Mouse (Mus musculus): ENCODE data around the gene Ift81.

The Ift81 gene

GRCm38 (mm10) chr5:122547810-122548209 is 66.5 kb downstream of the Ift81 start:
- DNase-seq (ENCODE audit: low spot score in 2 of 2), result no peak

GRCm38 (mm10) chr5:122547251-122547714 is 67.0 kb downstream of the Ift81 start:
- no peak for DNase-seq (ENCODE audit: low spot score in 2 of 2)

DNA sequence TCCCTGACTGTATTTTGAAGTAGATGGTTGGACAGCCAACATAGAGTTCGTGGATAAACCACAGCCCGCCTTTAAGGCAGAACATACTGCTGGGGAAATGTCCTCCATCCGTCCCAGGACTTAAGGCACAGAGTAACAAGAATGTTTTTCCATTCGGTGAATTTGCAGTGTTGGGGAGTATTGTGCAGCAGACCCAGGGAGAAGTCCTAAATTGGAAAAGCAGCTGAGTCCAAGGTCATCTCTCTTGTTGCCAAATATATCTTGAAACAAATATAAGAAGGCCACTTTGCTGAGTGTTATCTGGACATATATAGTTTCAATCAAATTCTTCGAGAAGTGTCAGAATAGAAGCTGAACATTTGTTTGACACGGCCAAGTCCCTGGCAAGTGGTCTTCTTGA is 70.9 kb downstream of the Ift81 start:
- DNase-seq (ENCODE audit: low spot score in 2 of 2), result no peak

- DNase-seq (ENCODE audit: low spot score in 2 of 2), result no peak
Measured at GRCm38 (mm10) chr5:122541871-122542270, 72.4 kb downstream of the Ift81 start.

DNA sequence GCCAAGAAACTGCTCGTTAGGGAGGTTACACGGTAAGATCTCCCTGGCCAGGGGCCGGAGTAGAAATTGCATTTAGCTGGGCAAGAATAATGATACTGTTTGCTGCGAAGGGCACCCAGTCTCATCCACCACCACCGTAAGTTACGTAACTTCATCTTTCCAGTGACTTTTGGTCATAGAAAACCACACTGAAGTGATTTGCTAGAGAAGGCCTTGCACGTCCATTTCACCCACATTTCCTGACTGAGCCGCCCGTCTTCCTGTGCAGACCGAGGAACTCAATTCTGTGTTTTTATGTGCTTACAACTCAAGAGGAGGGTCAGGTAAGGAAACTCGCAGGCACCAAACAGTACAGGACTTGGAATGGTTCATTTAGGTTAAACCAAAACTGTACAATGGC is 76.2 kb downstream of the Ift81 start:
- no peak for DNase-seq (ENCODE audit: low spot score in 2 of 2)

DNA sequence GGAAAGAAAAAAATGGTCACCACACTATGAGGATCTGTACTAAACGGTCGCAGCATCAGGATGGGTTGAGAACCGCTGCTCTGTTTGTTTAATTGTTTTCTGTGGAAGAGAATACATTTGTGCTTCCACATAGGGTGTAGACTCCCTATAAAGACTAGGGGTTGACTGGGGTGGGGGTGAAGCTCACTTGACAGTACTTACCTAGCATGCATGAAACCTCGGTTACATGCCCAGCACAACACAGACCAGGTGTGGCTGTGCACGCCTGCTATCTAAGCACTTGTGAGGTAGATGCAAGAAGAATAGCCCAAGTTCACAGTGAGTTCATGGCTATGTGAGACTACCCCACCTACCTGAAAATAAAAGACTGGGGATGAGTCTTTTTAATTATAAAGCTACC is 76.7 kb downstream of the Ift81 start:
- no peak for DNase-seq (ENCODE audit: low spot score in 2 of 2)

DNA sequence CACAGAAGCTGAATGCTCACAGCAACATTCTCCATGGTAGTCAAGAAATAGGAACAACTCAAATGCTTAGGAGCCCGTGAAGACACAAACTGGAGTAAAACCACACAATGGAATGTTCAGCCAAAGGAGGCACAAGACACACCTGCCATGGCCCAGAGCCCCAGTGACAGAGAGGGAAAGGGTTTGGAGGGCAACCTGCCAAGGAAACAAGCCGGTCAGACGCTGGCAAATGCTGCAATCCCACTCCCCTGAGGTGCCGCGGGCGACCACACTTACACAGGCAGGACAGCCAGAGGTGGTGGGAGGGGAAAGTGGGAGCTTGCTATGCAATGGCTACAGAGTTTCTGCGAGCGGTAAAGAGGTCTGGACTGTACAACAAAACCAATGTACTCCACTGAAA is 80.4 kb downstream of the Ift81 start:
- DNase-seq (ENCODE audit: low spot score in 2 of 2), result no peak

- no peak for DNase-seq (ENCODE audit: low spot score in 2 of 2)
Measured at GRCm38 (mm10) chr5:122529913-122530604, 84.3 kb downstream of the Ift81 start.

DNA sequence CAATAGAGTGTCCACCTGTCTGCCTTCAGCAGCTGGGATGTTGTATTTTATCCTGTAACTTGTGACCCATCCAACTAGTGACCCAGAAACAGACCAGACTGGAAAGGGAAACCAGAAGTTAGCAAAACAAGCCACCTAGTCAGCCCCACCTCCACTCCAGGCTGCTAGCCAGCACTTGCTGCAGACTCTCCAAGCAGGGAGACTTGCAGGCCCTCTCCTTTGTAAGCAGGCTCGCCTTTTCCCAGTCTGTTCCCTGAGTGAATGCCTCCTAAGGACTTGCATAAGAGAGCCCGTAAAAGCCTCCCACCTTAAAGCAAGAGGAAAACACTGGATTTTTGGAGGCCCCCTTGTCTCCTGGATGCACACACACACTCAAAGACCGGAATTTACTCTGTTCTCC is 85.0 kb downstream of the Ift81 start:
- DNase-seq (ENCODE audit: low spot score in 2 of 2), result no peak

- no peak for DNase-seq (ENCODE audit: low spot score in 2 of 2)
Measured at GRCm38 (mm10) chr5:122528591-122528990, 85.7 kb downstream of the Ift81 start.

DNA sequence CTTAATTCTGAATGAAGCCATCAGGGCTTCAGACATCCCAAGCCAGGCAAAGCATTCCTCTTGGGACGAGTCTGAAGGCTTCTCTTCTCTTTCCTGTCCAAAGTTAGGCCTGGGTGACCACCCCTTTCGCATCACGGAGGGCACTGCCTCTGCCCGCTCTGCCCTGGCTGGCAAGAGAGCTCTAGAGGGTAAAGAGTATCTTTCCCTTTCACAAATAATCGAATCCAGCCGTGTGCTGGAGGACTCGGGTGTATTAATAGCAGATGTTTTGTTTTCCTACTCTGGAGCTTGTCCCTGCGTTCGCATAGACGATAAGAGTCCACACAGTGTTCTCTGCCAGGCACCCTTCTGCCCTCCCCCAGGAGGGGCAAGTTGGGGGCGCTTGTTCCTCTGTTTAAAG is 86.6 kb downstream of the Ift81 start:
- DNase-seq (ENCODE audit: low spot score in 2 of 2), result no peak

- DNase-seq (ENCODE audit: low spot score in 2 of 2), result no peak
Measured at GRCm38 (mm10) chr5:122526878-122527730, 87.2 kb downstream of the Ift81 start.

DNA sequence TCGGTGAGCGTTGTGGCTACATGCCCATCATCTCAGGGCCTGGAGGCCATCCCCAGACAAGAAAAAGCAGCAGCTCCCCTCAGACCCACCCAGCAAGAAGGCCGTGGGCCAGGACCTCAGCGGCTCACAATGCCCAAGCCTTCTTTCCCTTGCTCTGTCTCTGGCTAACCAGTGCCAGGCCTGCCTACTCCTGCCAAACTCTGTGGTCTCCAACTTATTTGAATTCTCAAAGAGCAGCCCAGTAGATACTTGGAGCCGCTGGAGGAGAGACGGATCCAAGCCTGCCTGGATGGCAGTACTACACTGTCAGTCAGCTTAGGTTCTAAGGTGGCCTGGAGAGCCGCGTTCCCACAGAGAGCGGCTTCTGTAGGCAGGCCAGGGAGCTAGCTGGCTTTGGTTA is 87.9 kb downstream of the Ift81 start:
- no peak for DNase-seq (ENCODE audit: low spot score in 2 of 2)

DNA sequence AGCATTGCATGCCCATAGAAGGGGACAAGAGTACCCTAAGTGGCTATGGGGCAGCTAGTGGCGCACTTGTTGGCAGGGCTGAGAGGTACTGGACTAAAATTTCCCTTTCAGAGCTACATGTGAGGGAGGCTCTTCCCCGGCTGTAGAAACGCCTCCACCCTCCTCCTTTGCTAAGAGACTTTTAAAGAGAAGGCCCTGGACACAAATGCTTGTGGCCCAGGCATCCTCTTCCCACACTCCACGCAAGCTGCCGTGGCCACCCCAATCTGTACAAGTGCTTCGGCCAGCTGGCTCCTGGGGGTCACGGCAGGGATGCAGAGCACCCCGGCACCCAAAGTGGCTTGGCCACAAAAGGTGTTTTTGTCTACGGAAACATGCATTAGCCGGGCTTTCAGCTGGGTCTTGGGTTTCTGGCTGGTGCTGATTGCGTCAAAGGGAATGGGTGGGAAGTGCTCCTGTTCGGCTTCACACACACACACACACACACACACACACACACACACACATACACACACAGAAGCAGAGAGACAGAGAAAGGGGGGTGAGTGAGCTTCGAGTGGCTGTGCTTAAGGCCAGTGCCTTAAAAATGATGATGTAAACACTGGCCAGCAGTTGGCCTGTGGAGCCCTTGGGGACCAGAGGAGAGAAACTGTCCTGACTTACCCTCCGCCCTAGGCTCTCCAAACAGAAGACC is 88.9 kb downstream of the Ift81 start:
- DNase-seq (ENCODE audit: low spot score in 2 of 2), result no peak

DNA sequence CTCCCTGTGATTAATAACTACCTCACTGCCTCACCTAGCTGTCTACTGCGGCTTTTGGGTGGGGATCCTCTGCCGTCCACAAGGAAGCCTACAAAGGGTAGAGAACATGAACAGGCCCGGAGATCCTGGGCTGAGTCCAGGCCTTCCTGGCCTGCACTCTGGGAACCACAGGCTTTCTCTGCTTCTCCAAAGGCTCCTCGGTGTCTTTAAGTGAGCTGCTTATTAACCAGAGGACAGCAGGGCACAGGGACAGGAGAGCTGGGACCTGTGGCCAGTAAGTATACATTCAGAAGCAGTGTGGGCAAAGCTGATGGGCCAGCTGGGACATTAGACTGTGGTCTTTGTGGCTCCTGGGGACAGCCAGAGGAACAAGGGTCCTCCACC is 89.5 kb downstream of the Ift81 start:
- no peak for DNase-seq (ENCODE audit: low spot score in 2 of 2)

DNA sequence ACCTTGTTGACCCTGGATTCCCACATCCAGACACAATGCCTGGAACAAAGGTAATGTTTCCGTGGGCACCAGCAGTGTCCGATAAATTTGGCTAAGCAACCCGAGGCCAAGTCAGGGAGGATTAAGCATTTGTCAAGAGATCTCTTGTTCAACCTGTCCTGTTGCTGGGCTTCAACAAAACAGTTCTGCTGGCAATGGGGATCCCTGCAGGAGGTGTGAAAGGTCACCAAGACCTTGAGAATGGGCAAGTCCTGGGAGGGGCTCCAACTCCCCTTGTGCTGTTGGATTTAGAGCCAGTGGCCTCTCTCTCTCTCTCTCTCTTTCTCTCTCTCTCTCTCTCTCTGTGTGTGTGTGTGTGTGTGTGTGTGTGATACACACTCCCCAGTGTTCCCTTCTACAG is 90.1 kb downstream of the Ift81 start:
- DNase-seq (ENCODE audit: low spot score in 2 of 2), result no peak

DNA sequence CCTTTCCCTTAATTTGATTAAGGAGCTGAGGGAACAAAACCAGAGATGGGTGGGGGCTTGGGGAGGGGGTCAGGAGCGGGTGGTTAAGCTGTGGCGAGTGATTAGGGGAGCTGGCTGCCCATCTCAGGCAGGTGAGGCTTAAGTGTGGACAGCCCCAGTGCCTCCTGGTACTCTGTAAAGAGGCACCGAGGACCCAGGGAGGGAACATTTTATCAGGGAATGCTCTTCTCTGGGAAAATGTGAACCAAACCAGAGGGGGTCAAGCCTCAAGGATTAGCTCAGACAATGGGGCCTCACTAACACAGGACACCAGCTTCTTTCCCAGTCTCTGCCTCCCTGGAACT is 93.2 kb downstream of the Ift81 start:
- DNase-seq (ENCODE audit: low spot score in 2 of 2), result no peak

DNA sequence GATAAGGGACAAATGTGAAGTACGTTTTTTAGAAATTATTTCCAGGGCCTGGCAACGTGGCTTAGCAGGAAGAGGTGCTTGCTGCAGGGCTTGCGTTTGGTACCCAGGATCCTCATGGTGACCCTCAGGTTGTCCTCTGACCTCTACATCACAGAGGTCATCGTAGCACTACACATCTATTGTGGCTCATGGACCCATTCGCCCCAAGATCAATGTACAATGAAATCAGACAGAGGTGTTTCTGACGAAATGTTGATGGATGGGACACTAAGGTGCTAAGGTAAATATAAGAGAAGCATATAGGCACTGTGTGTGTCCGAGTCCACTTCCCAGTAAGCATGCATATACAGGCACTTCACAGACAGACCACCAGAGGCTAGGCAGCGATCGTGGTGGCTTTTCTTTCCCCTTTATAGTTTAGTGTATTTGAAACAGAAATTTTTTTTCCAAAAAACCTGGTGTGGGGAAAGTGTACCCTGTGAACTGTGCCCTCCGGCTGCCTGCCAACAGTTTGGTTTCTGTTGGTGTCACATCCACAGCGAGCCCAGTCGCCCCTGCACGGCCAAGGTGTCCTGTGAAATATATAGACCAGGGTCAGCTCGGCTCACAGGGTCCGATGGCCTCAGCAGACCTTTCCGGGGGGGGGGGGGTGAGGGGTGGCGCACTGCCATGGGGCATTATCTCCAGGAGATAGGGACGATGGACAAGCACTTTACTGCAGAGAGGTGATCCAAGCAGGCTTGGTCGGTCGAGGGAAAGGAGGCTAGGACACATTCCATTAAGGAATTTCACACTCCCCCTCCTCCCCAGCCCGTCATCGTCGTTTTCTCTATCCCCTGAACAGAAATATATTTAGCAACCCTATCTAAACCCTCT is 93.8 kb downstream of the Ift81 start:
- DNase-seq (ENCODE audit: low spot score in 2 of 2), result no peak

DNA sequence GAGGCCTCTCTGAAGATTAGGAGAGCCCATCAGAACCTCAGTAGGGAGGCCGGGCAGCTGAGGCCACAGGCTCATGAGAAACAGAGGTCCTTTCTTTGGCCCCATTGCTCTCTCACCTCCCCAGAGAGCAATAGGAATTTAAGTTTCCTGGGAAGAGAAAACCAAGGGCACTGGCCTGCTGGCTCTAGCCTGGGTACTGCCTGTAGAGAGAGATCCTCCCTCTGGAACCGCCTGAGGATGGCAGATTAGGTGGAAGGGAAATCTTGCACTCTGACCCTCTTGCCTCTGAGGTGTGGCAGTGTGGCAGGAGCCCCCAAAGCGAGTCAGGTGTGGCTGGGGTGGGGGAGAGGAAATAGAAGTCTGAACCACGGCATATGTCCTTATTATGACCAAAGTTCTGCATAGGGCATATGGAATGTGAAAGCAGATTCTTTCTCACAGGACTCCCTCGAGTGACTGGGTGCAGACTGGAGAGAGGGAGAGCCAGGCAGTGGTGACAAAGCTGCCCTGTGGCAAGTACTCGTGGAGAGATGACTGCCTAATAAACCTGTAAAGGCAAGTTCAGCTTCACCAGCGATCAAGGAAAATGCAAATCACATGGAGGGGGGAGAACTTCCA is 95.2 kb downstream of the Ift81 start:
- DNase-seq (ENCODE audit: low spot score in 2 of 2), result no peak

DNA sequence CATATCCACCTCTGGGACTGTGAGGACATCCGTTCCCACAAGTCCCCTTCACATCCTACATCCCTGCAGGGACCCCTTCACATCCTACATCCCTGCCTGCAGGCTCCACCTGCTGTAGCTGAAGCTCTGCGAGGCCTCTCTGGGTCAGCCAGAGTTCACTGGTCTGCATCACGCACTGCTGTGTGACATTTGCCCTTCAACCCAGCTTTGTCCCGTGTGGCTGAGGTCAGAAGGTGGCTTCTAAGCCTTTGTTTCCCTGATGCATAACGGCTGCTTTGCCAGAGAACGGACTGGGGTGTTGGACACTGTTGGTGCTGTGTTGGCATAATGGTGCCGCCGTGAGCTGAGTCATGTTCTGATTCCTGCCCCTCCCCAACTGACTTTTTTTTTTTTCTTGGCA is 96.1 kb downstream of the Ift81 start:
- no peak for DNase-seq (ENCODE audit: low spot score in 2 of 2)

- no peak for DNase-seq (ENCODE audit: low spot score in 2 of 2)
Measured at GRCm38 (mm10) chr5:122516901-122517300, 97.4 kb downstream of the Ift81 start.
